Mouse (Mus musculus): ENCODE data around the gene Krtap28-13.

Krtap28-13 gene

DNA sequence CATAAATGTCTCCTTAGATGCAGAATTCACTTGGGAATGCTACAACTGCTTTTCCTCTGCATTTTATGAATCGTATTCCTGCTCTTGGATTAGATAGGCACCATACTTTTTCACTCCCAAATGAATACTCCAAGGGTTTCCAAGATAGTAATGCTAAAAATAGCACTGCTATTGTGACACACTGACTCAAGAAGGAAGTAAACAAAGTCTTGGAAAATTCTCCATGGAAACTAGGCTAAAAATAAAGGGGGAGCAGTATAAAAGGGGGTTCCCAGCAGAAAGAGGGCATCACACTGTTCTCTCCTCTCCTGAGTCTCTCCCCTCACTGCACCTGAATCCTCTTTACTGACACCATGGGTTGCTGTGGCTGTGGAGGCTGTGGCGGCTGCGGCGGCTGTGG, at the start of gene Krtap28-13:
Gene Krtap28-13, plus strand, starts transcription at position 288 of the 400 bp plus-strand sequence.
- DNase-seq (ENCODE audit: low spot score) = no peak

DNA sequence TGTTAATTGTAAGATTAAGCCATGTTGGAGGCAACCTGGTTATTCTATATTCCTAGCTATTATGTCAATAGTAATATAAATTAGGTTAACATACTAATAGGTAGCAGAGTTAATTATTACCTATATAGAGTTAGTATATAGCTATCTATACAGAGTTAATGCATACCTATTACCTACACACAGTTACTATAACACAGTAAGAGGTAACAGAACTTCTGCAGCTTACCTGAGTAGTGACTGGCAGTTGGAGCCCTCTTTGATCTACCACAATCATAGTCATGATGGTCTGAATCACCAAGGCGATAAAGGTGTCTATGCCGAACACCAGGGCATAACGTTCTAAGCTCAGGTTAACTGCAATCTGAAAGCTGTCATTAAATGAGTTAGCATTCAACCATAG, 46.3 kb upstream of the Krtap28-13 start:
- no peak for DNase-seq (ENCODE audit: low spot score)

DNA sequence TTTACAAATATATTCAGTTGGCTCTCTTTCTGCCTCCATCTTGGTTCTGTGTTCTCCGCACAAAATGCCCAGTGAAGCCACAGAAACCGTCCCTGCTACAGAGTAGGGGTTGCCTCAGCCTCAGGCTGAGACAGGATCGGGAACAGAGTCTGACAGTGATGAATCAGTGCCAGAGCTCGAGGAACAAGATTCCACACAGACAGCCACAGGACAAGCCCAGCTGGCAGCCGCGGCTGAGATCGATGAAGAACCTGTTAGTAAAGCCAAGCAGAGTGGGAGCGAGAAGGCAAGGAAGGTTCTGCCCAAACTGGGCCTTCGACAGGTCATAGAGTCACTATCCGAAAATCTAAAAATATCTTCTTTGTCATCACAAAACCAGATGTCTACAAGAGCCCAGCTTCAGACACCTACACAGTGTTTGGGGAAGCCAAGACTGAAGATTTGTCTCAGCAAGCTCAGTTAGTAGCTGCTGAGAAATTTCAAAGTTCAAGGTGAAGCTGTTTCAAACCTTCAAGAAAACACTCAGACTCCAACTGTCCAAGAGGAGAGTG, 45.3 kb upstream of the Krtap28-13 start:
- DNase-seq (ENCODE audit: low spot score) = no peak

DNA sequence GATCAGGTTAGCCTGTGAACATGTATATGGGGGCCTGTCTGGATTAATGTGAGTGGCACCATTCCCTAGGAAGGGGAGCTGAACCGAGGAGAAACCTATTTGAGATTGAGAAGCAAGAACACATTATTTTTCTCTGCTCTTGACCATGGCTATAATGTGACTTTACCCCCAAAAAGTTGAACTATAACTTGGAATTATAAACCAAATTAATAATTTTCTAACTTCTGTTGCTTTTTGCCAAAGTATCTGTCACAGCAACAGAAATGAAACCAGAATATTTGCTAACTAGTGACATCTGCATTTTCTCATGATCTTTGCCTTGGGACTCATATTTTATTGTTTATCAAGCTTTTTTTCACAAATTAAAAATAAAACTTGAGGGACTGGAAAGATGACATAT, 44.2 kb upstream of the Krtap28-13 start:
- no peak for DNase-seq (ENCODE audit: low spot score)

DNA sequence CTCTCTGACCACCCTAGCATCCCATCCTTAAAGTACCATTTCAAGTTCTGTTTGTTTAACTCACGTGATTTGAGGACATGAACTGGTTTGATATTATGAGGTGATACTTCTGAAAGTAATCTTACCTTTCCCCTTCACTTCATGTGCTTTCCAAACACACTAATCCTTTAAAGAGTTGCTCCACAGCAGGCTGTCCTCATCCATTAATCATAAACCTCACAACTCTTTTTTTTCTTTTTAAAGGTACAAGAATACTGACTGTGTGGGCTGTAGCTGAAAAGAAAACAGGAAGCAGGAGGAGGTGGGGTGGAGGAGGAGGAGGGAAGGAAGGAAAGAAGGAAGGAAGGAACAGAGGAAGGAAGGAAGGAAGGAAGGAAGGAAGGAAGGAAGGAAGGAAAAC, 28.8 kb upstream of the Krtap28-13 start:
- DNase-seq (ENCODE audit: low spot score) = no peak

DNA sequence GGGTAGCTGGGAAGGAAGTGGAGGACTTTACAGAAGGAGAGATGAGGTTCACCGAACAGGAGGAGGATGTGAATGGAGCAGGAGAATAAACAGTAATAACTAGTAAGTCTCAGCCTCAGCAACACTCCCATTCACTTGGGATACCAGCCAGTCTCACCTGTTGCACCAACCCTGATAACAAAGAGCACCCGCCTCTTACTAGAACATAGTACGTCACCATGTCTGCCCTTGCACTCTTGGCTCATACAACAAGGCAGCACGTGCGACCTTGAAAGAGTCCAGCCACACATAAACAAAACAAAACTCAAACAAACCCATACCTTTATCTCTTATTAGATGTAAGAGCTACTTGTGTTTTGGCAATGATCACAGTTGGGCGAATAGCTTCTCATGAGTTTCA, 28.2 kb upstream of the Krtap28-13 start:
- DNase-seq (ENCODE audit: low spot score) = no peak

DNA sequence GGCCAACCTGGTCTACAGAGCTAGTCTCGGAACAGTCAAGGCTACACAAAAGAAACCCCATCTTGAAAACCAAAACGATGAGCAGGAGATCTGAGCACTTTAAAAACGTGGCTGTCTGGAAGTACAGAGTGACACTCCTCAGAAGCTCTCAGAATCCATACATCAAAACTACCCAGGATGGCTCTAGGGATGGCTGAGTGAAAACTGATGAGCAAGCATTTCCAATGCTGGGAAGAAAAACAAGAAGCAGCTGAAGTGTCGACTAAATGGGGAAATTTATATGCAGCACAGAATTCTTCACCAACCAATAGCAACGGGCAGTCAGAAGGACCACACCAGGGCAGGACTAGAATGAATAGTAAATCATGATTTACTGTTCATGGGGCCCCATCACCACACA, 26.2 kb upstream of the Krtap28-13 start:
- no peak for DNase-seq (ENCODE audit: low spot score)

DNA sequence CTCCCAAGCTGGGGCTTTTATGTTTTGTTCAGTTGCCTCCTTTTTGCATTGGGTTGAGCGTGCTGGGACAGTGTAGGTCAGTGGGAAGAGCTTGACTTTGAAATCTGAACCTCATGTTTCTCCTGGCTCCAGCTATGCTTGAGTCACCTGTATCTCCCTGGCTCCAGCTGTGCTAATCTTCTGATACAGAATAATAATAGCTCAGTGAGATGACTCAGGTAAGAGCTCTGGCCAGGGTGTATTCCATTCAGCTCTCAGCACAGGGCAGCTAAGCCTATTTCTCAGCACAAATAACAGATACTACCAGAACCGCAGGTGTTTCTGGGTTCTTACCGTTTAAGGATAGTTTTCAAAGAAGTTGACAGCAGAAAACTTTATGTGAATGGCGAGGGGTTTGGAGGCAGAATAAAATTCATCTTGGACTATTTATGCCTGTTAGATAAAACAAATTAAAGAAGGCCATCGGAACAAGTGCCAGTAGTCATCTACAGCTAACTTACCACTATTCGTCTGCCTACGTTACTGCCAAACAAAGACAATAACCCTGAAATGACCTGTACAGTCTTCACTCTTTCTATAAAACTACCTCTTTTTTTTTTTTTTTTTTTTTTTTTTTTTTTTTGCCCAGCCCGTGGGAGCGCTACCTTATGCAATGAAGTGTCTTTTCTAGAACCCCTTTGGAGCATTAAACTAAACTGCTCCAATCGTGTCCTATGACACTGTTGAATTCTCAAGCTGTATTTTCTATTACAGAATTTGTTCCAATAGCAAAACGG, 23.6 kb upstream of the Krtap28-13 start:
- no peak for DNase-seq (ENCODE audit: low spot score)

DNA sequence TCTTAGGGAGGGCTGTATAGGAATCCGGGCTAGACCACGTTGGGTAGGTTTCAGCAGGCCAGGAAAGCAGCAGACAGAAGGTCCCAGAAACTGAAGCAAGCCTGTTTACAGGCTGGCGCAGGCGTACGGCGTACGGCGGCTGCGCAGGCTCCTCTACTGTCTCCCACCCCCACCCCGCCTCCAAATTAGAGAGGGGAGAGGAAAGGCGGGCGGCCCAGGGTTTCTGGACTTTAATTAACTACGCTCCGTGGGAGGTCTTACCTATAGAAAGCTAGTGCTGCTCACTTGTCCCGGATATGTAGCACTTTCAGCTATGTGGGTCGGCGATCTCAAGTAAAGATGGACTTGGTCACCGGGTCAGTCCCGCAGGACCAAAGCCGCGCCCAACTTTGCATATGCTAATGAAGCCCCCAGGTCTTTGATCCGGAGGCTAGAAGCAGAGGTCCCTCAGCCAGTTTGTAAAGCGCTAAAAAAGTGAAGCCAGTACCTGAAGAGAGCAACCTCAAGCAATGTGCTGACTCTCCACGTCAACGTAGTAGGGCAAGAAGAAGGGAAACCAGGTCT, 22.5 kb upstream of the Krtap28-13 start, which contains the start of gene Slc19a3:
Gene Slc19a3, minus strand, starts transcription at position 340 of the 564 bp plus-strand sequence.
- no peak for DNase-seq (ENCODE audit: low spot score)

DNA sequence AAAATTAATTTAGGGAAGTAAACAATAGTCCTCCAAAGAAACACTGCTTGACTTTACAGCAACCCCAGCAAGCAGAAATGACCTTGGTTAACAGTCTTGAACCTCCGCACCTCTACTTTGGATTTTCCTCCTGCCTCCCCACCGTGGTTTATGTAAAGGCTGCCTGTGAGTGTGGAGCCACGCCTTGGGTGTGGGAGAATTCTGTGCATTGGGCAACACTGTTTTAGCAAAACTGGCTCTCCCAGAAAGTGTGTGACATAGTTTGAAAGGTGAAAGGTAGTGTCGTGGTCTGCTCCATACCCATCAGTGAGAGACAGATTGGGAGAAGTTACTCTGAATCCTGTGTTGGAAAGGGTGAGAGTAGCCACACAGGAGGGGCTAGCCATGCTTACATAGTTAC, 21.6 kb upstream of the Krtap28-13 start:
- no peak for DNase-seq (ENCODE audit: low spot score)

DNA sequence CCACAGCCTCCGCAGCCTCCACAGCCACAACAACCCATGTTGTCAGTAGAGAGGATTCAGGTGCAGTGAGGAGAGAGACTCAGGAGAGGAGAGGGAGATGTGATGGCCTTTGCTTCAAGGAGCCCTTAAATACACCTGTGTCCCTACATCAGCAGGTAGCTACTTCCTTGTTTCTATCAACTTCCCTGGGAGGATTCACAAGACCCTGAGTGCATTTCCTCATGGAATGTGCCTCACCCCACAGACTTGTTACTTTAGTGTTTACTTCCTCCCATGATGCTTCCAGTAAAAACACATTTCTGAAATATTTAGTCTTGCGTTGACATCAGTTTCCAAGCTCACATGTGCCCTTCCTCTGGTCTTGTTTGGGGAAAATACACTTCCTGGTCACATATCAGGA, 18.4 kb upstream of the Krtap28-13 start, which contains the start of gene Krtap28-10:
Gene Krtap28-10, minus strand, starts transcription at position 101 of the 400 bp plus-strand sequence.
- DNase-seq (ENCODE audit: low spot score) = no peak

DNA sequence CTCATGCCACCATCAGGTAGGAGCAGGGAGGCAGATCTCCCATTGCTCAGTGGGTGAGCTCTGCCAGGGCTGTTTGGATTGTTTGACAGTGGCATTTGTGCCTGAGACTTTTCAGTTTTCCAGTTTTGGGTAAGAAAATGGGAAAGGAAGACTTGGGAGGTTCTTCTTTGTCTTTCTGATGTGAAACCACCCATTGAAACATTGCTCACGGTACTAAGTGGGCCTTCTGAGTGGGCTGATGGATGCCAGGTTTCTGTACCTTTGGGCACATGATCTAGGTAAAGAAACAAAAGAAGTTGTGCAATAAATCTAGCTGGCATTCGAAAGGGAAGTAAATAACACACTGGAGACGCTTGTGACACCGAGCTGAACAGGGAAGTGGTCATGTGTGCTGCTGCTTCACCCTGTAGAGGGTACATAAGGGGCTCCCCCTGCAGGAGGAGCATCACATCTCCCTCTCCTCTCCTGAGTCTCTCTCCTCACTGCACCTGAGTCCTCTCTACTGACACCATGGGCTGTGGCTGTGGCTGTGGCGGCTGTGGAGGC, 15.8 kb upstream of the Krtap28-13 start, which contains the start of gene Gm47969:
Gene Gm47969, plus strand, starts transcription at position 51 of the 546 bp plus-strand sequence.
- no peak for DNase-seq (ENCODE audit: low spot score)

DNA sequence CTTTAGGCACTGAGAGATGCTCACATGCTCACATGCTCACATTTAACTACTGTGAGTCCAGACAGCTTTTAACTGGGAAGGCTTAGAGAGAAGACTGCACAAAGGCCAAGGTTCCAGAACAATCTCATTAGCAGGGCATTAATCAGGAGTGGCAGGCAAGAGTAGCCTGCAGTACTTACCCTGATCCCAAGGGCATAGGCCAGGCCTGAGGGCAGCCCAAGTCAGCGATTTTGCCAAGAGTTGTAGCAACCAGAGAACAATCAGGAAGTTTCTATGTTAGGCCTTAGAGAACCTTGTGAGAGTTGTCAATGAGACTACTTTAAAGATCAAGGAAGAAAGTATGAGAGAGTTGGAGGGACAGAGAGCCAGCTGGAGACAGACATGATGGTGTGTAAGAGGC, 2.2 kb upstream of the Krtap28-13 start:
- no peak for DNase-seq (ENCODE audit: low spot score)

DNA sequence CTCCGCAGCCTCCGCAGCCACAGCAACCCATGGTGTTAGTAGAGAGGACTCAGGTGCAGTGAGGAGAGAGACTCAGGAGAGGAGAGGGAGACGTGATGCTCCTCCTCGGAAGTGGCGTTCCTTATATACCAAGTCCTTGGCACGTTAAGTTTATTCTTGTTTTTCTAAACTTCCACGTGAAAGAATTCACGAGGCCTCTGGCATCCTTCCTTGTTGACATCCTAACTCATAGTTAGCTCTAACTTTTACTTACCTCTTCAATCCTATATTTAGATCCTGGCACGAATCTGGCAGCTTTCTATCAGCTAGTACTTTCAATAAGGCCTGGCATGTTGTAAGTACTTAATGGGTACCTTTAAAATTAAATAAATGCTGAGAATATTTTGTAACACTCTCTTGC, 1.5 kb upstream of the Krtap28-13 start, which contains the start of gene A030005K14Rik:
Gene A030005K14Rik, minus strand, starts transcription at position 101 of the 400 bp plus-strand sequence.
- no peak for DNase-seq (ENCODE audit: low spot score)

DNA sequence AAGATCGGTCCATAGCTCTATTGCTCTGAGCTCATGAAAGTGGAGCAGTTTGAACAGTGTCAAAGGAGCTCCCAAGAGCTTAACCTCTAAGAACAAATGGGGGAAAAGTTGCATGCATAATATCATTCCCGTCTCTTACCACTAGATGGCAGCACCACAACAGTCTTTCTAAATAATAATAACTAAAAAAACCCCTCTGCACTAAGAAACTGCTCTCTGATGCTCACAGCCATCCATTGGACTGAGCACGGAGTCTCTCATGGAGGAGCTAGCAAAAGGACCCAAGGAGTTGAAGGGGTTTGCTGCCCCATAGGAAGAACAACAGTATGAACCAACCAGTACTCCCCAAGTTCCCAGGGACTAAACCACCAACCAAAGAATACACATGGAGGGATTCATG, 4.1 kb downstream of the Krtap28-13 start:
- DNase-seq (ENCODE audit: low spot score) = no peak

DNA sequence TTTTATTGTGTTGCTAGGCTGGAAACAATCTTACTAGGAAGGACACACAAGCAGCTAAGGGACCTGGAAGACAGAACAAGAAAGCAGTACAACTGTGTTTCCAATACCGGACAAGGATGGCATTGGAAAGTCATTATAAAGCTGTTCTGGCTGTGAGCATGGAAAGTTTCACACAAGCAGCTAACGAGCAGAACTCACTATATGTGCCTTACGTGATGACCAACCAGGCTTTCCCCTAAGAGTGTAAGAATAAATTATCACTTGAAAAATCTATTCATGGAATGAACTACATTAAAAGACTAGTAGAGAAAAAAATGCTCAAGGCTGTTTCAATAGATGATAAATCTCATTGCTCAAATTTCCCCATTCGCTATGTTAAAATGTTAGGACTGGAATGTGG, 5.8 kb downstream of the Krtap28-13 start:
- DNase-seq (ENCODE audit: low spot score) = no peak

DNA sequence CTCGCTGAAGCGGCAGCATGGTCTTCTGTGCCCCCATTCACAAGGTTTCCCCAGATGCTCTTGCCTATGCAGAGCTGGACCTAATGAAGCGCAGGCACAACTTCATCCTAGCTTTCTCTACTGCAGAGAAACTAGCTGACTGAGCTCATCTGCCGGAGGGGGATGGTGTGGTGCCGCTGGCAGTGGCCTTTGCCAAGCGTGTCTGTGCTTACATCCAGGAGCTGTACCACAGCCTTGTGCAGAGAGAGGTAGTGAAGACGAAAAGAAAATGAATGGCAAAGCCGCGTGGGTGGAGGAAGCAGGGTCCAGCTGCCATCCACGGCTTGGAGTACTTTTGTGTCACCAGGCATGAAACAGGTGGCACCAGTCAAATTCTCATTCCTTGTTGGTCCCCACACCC, 6.5 kb downstream of the Krtap28-13 start:
- no peak for DNase-seq (ENCODE audit: low spot score)

DNA sequence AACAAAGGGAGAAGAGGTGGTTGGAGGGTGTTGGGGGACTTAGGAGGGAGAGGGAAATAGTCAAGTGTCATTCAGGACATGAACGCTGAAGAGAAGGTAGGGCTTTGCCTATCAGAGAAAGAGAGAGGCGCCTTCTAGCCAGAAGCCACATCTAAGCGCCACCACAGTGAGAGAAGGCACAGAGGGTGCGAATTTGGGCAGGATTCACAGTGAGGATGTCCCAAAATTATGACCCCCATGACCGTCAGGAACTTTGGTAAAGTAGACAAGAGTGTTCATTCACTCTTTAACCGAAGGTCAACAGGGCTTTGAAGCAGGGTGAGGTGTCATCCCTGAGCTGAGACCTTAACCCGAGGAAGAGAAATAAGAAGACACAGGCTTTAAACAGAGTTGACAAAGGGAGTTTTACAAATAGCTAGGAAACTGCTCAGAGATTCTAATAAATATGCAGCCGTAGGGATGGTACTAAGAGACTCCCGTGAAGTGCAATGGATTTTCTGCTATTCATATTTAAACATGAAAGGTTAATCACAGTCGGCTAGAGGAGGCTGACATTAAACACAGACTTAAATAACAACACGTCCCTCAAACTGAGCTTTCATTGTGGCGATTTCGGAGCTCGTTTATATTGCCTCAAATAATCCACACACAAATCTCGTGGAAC, 14.9 kb downstream of the Krtap28-13 start:
- DNase-seq (ENCODE audit: low spot score) = no peak

DNA sequence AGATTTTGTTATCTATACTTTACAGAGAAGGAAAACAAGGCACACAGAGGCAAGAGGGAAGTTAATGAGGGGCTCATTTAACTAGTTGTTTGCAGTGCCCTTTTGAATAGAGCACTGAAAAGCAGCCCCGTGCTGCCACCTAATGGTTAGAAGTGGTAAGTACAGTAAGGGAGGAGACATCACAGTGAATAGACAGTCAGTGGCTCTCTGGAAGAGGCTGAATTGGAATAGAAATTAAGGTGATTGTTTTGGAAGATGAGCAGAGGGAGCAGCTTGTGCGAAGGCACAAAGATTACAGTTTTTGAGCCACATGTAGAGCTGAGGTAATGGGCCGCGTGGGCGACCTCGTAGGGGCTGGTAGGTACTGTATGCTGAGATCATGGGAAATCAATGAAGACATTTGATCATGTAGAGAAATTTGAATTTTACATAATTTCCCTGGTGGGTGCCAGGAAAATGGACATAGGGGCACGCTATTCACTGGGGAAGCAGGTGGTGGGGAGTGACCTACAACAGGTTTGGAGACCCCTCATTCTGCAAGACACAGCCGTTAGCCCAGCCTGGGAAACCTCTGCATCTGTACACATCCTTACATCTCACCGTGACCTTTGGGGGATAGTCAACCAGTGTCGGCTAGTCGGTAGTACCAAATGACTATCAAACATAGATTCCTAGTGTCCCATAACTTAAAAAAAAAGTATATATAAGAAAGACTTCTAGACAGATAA, 15.6 kb downstream of the Krtap28-13 start:
- DNase-seq (ENCODE audit: low spot score) = no peak

DNA sequence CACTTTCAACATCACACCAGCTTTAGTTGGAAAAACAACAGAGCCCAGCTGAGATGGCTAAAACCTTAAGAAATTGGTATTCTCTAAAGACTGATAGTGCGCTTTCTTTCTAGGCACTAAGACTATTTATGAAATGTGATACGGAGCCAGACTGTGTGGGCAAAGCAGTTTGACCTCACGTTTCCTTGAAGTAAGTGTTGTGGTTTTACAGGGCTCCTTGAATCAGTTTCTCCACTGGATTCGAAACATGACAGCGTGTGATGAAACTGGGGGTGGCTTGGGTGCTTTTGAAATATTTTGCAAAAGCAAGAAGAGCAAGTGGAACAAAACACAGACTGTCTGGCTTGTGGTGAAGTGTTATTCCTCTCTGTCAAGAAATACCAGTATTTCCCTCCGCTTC, 16.3 kb downstream of the Krtap28-13 start:
- no peak for DNase-seq (ENCODE audit: low spot score)

DNA sequence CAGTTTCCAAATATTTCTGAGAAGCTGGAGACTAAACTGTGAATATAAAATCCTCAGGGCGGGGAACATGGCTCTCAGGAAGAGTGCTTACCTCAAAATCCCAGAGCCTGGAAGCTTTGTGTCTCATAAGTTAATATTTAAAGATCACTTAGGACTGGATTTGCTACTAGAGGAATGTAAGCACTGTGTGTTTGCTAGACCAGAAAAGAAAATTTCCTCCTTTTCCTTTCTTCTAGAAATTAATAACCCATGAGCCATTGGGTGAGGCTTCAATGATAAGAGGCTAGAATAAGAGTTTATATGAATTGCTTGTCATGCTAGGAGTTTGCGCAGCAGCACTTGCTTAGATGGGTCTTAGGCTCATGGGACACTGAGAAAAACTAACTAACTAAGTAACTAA, 24.1 kb downstream of the Krtap28-13 start:
- no peak for DNase-seq (ENCODE audit: low spot score)

DNA sequence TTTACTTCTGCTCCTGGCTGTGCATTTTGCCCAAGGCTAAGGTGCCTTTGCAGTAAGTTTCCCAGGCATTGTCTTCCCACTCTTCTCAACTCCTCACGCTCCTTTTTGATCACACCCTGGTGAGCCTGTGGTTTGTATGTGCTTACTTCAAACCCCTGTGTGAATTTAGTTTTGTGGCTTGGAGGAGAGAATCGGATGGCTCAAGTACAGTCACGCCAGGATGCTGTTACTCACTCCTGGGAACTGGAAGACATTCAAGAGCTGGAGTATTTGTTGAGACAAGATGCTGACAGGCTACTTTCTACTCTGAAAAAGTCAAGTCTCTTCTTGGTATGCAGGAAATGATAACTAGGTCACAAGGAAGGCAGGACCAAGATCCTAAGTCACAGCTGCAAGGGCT, 30.5 kb downstream of the Krtap28-13 start:
- DNase-seq (ENCODE audit: low spot score) = no peak

Measured in spleen, adult 12 weeks (tissue).